Mouse (Mus musculus) spleen, adult 12 weeks (tissue): ENCODE measurements around the gene Gnptg.

Experiments
- DNase-seq: peaks from one replicate; pipeline ENCODE4 v3.0.0; 2022; ENCODE audit warnings: low spot score

Gene Gnptg

GRCm38 (mm10) chr17:25239695-25240636 is at the start of gene Gnptg, which contains the start of gene Tsr3:
Gene Gnptg (minus strand): TSS chr17:25240124.
Gene Tsr3 (plus strand): TSS chr17:25240170.
- peak; percentile 70 for DNase-seq

GRCm38 (mm10) chr17:25288842-25289241 is 48.9 kb upstream of the Gnptg start:
- no peak for DNase-seq

- peak; percentile 53 for DNase-seq
Observed at GRCm38 (mm10) chr17:25285033-25285432, 45.1 kb upstream of the Gnptg start.

- peak; percentile 17 for DNase-seq
Observed at GRCm38 (mm10) chr17:25282133-25282532, 42.2 kb upstream of the Gnptg start.

GRCm38 (mm10) chr17:25275833-25276232 is 35.9 kb upstream of the Gnptg start:
- no peak for DNase-seq

GRCm38 (mm10) chr17:25274571-25275346 is 34.8 kb upstream of the Gnptg start, which contains the start of gene Ube2i:
Gene Ube2i (minus strand): TSS chr17:25274622.
- DNase-seq: no peak

GRCm38 (mm10) chr17:25273706-25274501 is 34.0 kb upstream of the Gnptg start:
- peak; percentile 94 for DNase-seq

- peak; percentile 92 for DNase-seq
Observed at GRCm38 (mm10) chr17:25272951-25273705, 33.2 kb upstream of the Gnptg start.

GRCm38 (mm10) chr17:25272326-25272725 is 32.4 kb upstream of the Gnptg start:
- peak; percentile 42 for DNase-seq

GRCm38 (mm10) chr17:25270795-25271335 is 30.9 kb upstream of the Gnptg start:
- DNase-seq: no peak

GRCm38 (mm10) chr17:25264453-25264852 is 24.5 kb upstream of the Gnptg start:
- DNase-seq: no peak

- DNase-seq: no peak
Observed at GRCm38 (mm10) chr17:25257804-25258261, 17.9 kb upstream of the Gnptg start.

- no peak for DNase-seq
Observed at GRCm38 (mm10) chr17:25256140-25256754, 16.3 kb upstream of the Gnptg start, which contains the start of gene Baiap3. Gene Baiap3 (minus strand): TSS chr17:25256364.

GRCm38 (mm10) chr17:25255110-25255509 is 15.2 kb upstream of the Gnptg start:
- no peak for DNase-seq

- DNase-seq: no peak
Observed at GRCm38 (mm10) chr17:25253760-25254159, 13.8 kb upstream of the Gnptg start.

GRCm38 (mm10) chr17:25252643-25253042 is 12.7 kb upstream of the Gnptg start:
- DNase-seq: no peak

- no peak for DNase-seq
Observed at GRCm38 (mm10) chr17:25250181-25250835, 10.4 kb upstream of the Gnptg start.

GRCm38 (mm10) chr17:25248033-25248750 is 8.3 kb upstream of the Gnptg start:
- no peak for DNase-seq

- no peak for DNase-seq
Observed at GRCm38 (mm10) chr17:25244239-25244638, 4.3 kb upstream of the Gnptg start.
